Mouse (Mus musculus) liver, embryonic 14.5 days (tissue): ENCODE results near the gene Gpr55. TPM values are rescaled to one million over a fixed set of nuclear protein-coding genes. Genes with fewer than 3 reads are reported as not detected.

Experiments
- ATAC-seq: fragments of 200-750 bp; cut with Nextera tagmentation; 2 replicates; pipeline ENCODE4 v1.8.0; 2017; ENCODE audit warnings: moderate number of reproducible peaks, mild to moderate bottlenecking, moderate library complexity; ENCODE audit not compliant: insufficient read depth
- DNase-seq, 3 experiments: peaks; one replicate each; pipeline ENCODE4 v3.0.0-alpha.2; 2012 to 2013; ENCODE audit warnings: low read depth in 3 of 3, low spot score in 3 of 3
- H3K27ac ChIP-seq: fragments of 300-500 bp; sonication (generic); 2 replicates; pipeline ENCODE4 v1.5.1; 2014; ENCODE audit warnings: moderate library complexity, mild to moderate bottlenecking, control low read depth, inconsistent platforms
- H3K27me3 ChIP-seq: fragments of 300-500 bp; sonication (generic); 2 replicates; pipeline ENCODE4 v1.6.1; 2014; ENCODE audit warnings: mild to moderate bottlenecking, low read length, moderate library complexity; ENCODE audit not compliant: control insufficient read depth, insufficient read depth
- H3K36me3 ChIP-seq: fragments of 300-500 bp; sonication (generic); replicated peaks from 2 replicates; pipeline ENCODE4 v1.6.1; 2014; ENCODE audit warnings: low read depth; ENCODE audit not compliant: control insufficient read depth, insufficient read depth
- H3K4me1 ChIP-seq, 2 experiments: fragments of 200-500 bp in 1 of 2; fragments of 300-500 bp in 1 of 2; sonication (generic) in 1 of 2; replicated peaks; 2 replicates each; pipeline ENCODE4 v1.6.1; 2012 to 2014; ENCODE audit warnings: antibody characterized with exemption in 1 of 2, inconsistent platforms in 1 of 2, low read length in 1 of 2; ENCODE audit not compliant: control insufficient read depth in 2 of 2, insufficient read depth in 2 of 2
- H3K4me2 ChIP-seq: fragments of 300-500 bp; sonication (generic); 2 replicates; pipeline ENCODE4 v1.6.1; 2014; ENCODE audit warnings: low read depth, mild to moderate bottlenecking, control low read depth, moderate library complexity
- H3K4me3 ChIP-seq, 2 experiments: fragments of 200-500 bp in 1 of 2; fragments of 300-500 bp in 1 of 2; sonication (generic) in 1 of 2; 2 replicates each; pipeline ENCODE4 v1.5.1; 2012 to 2014; ENCODE audit warnings: low read depth in 2 of 2, low read length in 2 of 2, mild to moderate bottlenecking in 2 of 2, control low read depth in 1 of 2, inconsistent platforms in 1 of 2, moderate library complexity in 1 of 2; ENCODE audit not compliant: insufficient read depth in 1 of 2
- H3K9ac ChIP-seq: fragments of 300-500 bp; sonication (generic); replicated peaks from 2 replicates; pipeline ENCODE4 v1.6.1; 2014; ENCODE audit warnings: mild to moderate bottlenecking, control low read depth, moderate library complexity
- H3K9me3 ChIP-seq: fragments of 300-500 bp; sonication (generic); 2 replicates; pipeline ENCODE4 v1.6.1; 2016; ENCODE audit warnings: low read length, mixed read lengths; ENCODE audit not compliant: control insufficient read depth
- CTCF ChIP-seq: IDR thresholded peaks from 2 replicates; pipeline ENCODE4 v1.5.1; 2016; ENCODE audit warnings: antibody characterized with exemption, low read depth, control low read depth
- EP300 ChIP-seq: IDR thresholded peaks from 2 replicates; pipeline ENCODE4 v1.6.1; 2016; ENCODE audit warnings: antibody characterized with exemption, low read depth
- WGBS: fragments of 180-500 bp; shearing (Covaris S2); extraction: QIAGEN DNeasy Blood & Tissue Kit; methylation state at CpG from one replicate; pipeline ENCODE4 v1.1.7; 2014; ENCODE audit not compliant: insufficient replicate concordance; 5-methylcytosine and 5-hydroxymethylcytosine counted together
- polyA plus RNA-seq, 2 experiments: library from polyadenylated mRNA; depleted of rRNA in 1 of 2; stranded (reverse) in 1 of 2; unstranded in 1 of 2; fragments of >200 nt; fragmentation: Nextera tagmentation in 1 of 2; extraction: Ambion mirVana in 1 of 2; gene quantifications; 2 replicates each; pipeline versions ENCODE4 v1.2.1 to v1.2.3; 2012 to 2014

The Gpr55 gene
- polyA plus RNA-seq, 2 experiments, result 0.04 TPM; not detected in 1

- no peaks in the 10 kb centered on the region for H3K36me3 ChIP-seq
- WGBS, result 13% methylated on average over 7 of the region's 7 CpGs
- H3K27ac ChIP-seq, result no peak overlapping the region
- no peak overlapping the region for H3K4me3 ChIP-seq
- no peaks in the 10 kb centered on the region for H3K27me3 ChIP-seq
- no peak for ATAC-seq
- H3K4me2 ChIP-seq, result no peak overlapping the region
- DNase-seq, result no peak
- peaks cover 0 to 2% of the 10 kb centered on the region in 2 experiments; a peak in 2 of 4 replicates for H3K4me1 ChIP-seq
- no peak for TF ChIP-seq CTCF
- no peak overlapping the region for H3K9ac ChIP-seq
- H3K9me3 ChIP-seq, result no peaks in the 10 kb centered on the region
Measured at GRCm38 (mm10) chr1:85934560-85934959, 26.2 kb downstream of the Gpr55 start.

DNA sequence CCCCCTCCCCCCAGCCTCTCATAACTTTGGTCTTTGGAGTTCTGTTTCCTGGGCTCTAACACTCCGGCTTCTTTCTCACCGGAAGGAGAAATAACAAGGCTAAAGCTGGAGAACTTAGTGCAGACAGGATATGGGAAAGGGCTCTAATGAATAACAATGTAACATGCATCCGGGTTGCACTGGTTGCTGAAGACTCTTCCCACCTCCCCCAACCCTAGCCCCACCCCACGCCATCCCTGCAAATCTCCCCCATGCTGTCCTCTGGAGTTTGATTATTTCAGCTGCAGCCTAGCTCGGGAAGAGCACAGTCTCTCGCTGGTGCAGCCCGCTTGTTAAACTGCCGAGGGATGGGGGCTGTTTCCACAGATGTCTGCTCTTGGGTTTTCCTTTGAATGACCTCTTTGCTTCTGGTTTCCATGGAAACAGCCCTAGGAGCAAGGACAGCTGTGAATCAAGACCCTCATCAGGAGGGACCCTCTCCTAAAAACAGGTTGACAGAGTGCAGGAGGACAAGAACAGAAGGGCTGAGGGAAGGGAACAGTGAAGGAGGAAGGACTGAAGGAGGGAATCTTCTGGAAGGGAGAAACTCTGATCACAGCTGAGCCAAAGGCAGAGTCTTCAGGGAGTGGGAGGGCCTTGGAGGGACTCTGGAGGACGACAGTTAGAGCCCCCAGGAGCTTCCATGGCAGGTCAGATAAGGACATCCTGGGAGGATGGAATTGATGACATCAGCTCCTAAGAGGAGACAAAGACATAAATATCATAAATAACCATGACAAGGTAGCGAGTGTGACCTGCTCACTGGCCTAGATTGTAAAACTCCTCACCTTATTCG lies 27.0 kb downstream of the Gpr55 start:
- Histone ChIP-seq H3K9me3 (no peaks in the 10 kb centered on the region), H3K27ac (no peak overlapping the region), H3K36me3 (no peaks in the 10 kb centered on the region), H3K9ac (no peak overlapping the region), H3K4me2 (0 out of 2 replicates have a peak overlapping the region, but pooled peaks have one; percentile 15), H3K27me3 (no peaks in the 10 kb centered on the region), H3K4me1 (peaks cover 0 to 2% of the 10 kb centered on the region in 2 experiments; a peak in 2 of 4 replicates), H3K4me3 (no peak overlapping the region)
- 7% methylated on average over 11 of the region's 11 CpGs for WGBS
- TF ChIP-seq CTCF, result no peak
- no peak for TF ChIP-seq EP300
- ATAC-seq (0 out of 2 replicates have a peak, but pooled peaks have one; percentile 33), DNase-seq (no peak)

- peaks cover 0 to 2% of the 10 kb centered on the region in 2 experiments; a peak in 2 of 4 replicates for H3K4me1 ChIP-seq
- ATAC-seq (peak; percentile 33; the same call in 1 of the 2 replicates), DNase-seq (no peak)
- no peaks in the 10 kb centered on the region for H3K36me3 ChIP-seq
- H3K4me3 ChIP-seq, result no peak overlapping the region
- 0 out of 2 replicates have a peak overlapping the region, but pooled peaks have one; percentile 15 for H3K4me2 ChIP-seq
- TF ChIP-seq EP300 (no peak), CTCF (no peak)
- H3K9ac ChIP-seq, result no peak overlapping the region
- no peak overlapping the region; the same call in 1 of the 2 replicates for H3K27ac ChIP-seq
- no peaks in the 10 kb centered on the region for H3K9me3 ChIP-seq
- H3K27me3 ChIP-seq, result no peaks in the 10 kb centered on the region
- WGBS, result 30% methylated on average over 7 of the region's 7 CpGs
Measured at GRCm38 (mm10) chr1:85933226-85933625, 27.6 kb downstream of the Gpr55 start.

- WGBS, result 62% methylated on average over 5 of the region's 5 CpGs
- Histone ChIP-seq H3K4me2 (no peak overlapping the region), H3K4me1 (peaks cover 0 to 2% of the 10 kb centered on the region in 2 experiments; a peak in 2 of 4 replicates), H3K27ac (no peak overlapping the region), H3K4me3 (no peak overlapping the region), H3K9ac (no peak overlapping the region), H3K9me3 (no peaks in the 10 kb centered on the region), H3K36me3 (no peaks in the 10 kb centered on the region), H3K27me3 (no peaks in the 10 kb centered on the region)
- DNase-seq (no peak), ATAC-seq (no peak)
- TF ChIP-seq CTCF (no peak), EP300 (no peak)
Measured at GRCm38 (mm10) chr1:85931170-85931569, 29.6 kb downstream of the Gpr55 start.

DNA sequence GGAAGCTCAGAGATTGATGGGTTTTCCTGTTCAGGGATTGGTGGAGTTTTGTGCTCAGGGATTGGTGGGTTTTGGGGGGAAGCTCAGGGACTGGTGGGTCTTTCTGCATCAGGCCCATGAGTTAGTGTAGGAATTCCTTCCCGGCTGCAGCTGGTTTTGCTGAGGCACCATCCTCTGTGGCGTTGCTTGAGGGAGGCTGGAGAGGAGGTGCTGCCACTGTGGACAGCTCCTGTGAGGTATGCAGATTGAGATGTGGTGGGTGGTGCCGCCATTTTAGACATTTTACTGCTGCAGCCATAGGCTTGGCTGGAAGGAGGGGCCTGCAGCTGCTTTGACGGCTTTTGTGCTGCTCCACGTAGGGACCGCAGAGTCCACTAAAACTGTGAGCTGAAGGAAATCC lies 31.4 kb downstream of the Gpr55 start:
- Histone ChIP-seq H3K36me3 (no peaks in the 10 kb centered on the region), H3K4me3 (no peak overlapping the region), H3K9ac (no peak overlapping the region), H3K4me2 (no peak overlapping the region), H3K9me3 (no peaks in the 10 kb centered on the region), H3K27me3 (no peaks in the 10 kb centered on the region), H3K4me1 (peaks cover 0 to 5% of the 10 kb centered on the region in 2 experiments; a peak in 2 of 4 replicates), H3K27ac (no peak overlapping the region)
- WGBS, result 66% methylated on average over 6 of the region's 6 CpGs
- ATAC-seq (no peak), DNase-seq (no peak)
- TF ChIP-seq CTCF, result no peak
- TF ChIP-seq EP300, result no peak
